In the genomic region with DNA sequence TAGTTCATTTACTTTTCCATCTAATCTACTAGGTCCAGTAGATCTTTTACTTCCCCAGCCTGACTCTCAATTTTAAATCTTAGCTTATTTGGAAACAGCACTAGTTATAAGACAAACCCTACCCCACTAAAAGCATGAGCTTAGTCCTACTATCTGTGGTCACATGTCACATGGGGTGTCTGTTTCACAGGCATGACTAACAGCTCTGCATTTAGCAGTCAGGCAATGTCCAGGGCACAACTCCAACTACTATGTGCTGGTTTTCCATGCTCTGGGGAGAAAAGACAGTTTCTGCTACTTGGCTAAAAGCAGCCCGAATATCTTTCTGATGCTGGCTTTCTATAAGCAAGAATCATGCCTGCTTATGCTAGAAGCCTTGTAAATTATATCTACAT, we compare ENCODE assay signal across 13 mouse cellular contexts. TPM values are rescaled to one million over a fixed set of nuclear protein-coding genes. Genes with fewer than 3 reads are reported as not detected.
DNase-seq lines count a peak whose midpoint lies in the region; ATAC-seq and TF ChIP-seq lines count a peak whose summit lies in the region.
"Had no signal": no experiment of that assay in that cellular context is flagged by ENCODE, and none has a peak within 500 bp of the region (broad histone marks: within the 10 kb centered on the region; RNA-seq: fewer than 3 reads in every experiment).

No protein-coding gene starts in this region.

- H3K4me1 ChIP-seq in hindbrain, postnatal 0 days (ENCODE audit: insufficient read depth, low read length) = no peaks in the 10 kb centered on the region
- H3K4me1 ChIP-seq in hindbrain, embryonic 12.5 days = no peaks in the 10 kb centered on the region
- no peaks in the 10 kb centered on the region for H3K4me1 ChIP-seq in hindbrain, embryonic 11.5 days (replicated peaks; ENCODE audit: control insufficient read depth, insufficient read depth, low read length)
- peaks cover 2% of the 10 kb centered on the region; the same call in 1 of the 2 replicates for H3K4me1 ChIP-seq in midbrain, embryonic 16.5 days (ENCODE audit: control insufficient read depth, insufficient read depth, low read length)
- H3K4me1 ChIP-seq: embryonic facial prominence, embryonic 12.5 days had no signal

- intact Hi-C loops in left cerebral cortex, postnatal 14 days (cut with DNase I) = loop anchor here (5.0 kb wide), 1 partner anchor 42 kb away; a partner anchor contains a TSS

- no peaks in the 10 kb centered on the region for H3K9me3 ChIP-seq in hindbrain, postnatal 0 days (ENCODE audit: low read length)
- no peaks in the 10 kb centered on the region for H3K9me3 ChIP-seq in hindbrain, embryonic 12.5 days (replicated peaks)
- H3K9me3 ChIP-seq in hindbrain, embryonic 11.5 days (ENCODE audit: control insufficient read depth, low read length) = no peaks in the 10 kb centered on the region
- no peaks in the 10 kb centered on the region for H3K9me3 ChIP-seq in midbrain, embryonic 16.5 days (replicated peaks; ENCODE audit: control insufficient read depth, low read length, poor library complexity, severe bottlenecking)
- H3K9me3 ChIP-seq: embryonic facial prominence, embryonic 12.5 days; G1E; hindbrain, embryonic 13.5 days; liver, embryonic 15.5 days had no signal

- H3K36me3 ChIP-seq in hindbrain, postnatal 0 days (ENCODE audit: insufficient read depth, low read length) = no peaks in the 10 kb centered on the region; the same call in 1 of the 2 replicates
- peaks cover 25% of the 10 kb centered on the region for H3K36me3 ChIP-seq in hindbrain, embryonic 12.5 days
- peaks cover under 1% of the 10 kb centered on the region; the same call in 1 of the 2 replicates for H3K36me3 ChIP-seq in hindbrain, embryonic 11.5 days (ENCODE audit: control insufficient read depth, insufficient read depth, low read length)
- peaks cover 6% of the 10 kb centered on the region for H3K36me3 ChIP-seq in midbrain, embryonic 16.5 days (ENCODE audit: control insufficient read depth, insufficient read depth, low read length)

- H3K27me3 ChIP-seq in hindbrain, postnatal 0 days (ENCODE audit: insufficient read depth, low read length) = no peaks in the 10 kb centered on the region
- H3K27me3 ChIP-seq in hindbrain, embryonic 12.5 days = no peaks in the 10 kb centered on the region
- H3K27me3 ChIP-seq in hindbrain, embryonic 11.5 days (ENCODE audit: control insufficient read depth, insufficient read depth, low read length) = no peaks in the 10 kb centered on the region
- no peaks in the 10 kb centered on the region for H3K27me3 ChIP-seq in midbrain, embryonic 16.5 days (ENCODE audit: control insufficient read depth, insufficient read depth, low read depth, low read length)
- H3K27me3 ChIP-seq: embryonic facial prominence, embryonic 12.5 days; hindbrain, embryonic 13.5 days; liver, embryonic 15.5 days had no signal

- no peak overlapping the region for H3K27ac ChIP-seq in hindbrain, postnatal 0 days
- H3K27ac ChIP-seq in hindbrain, embryonic 12.5 days = no peak overlapping the region; the same call in 1 of the 2 replicates
- no peak overlapping the region for H3K27ac ChIP-seq in hindbrain, embryonic 11.5 days (ENCODE audit: low read depth, low read length)
- H3K27ac ChIP-seq in midbrain, embryonic 16.5 days (ENCODE audit: low read length) = no peak overlapping the region
- H3K27ac ChIP-seq: embryonic facial prominence, embryonic 12.5 days; hindbrain, embryonic 13.5 days; liver, embryonic 15.5 days had no signal

- H3K9ac ChIP-seq in hindbrain, postnatal 0 days (replicated peaks; ENCODE audit: low read length) = no peak overlapping the region
- no peak overlapping the region for H3K9ac ChIP-seq in hindbrain, embryonic 12.5 days
- H3K9ac ChIP-seq in hindbrain, embryonic 11.5 days (ENCODE audit: low read depth, low read length) = no peak overlapping the region
- no peak overlapping the region for H3K9ac ChIP-seq in midbrain, embryonic 16.5 days (ENCODE audit: low read depth, low read length)
- H3K9ac ChIP-seq: embryonic facial prominence, embryonic 12.5 days; liver, embryonic 15.5 days had no signal

- ATAC-seq in hindbrain, postnatal 0 days = no peak
- ATAC-seq in hindbrain, embryonic 12.5 days (ENCODE audit: low FRiP score) = no peak
- ATAC-seq in hindbrain, embryonic 11.5 days (ENCODE audit: low FRiP score) = no peak
- ATAC-seq in midbrain, embryonic 16.5 days = no peak

- H3K4me3 ChIP-seq in hindbrain, postnatal 0 days (ENCODE audit: low read length) = no peak overlapping the region
- H3K4me3 ChIP-seq in hindbrain, embryonic 12.5 days = no peak overlapping the region
- H3K4me3 ChIP-seq in hindbrain, embryonic 11.5 days (ENCODE audit: low read depth, low read length) = no peak overlapping the region
- H3K4me3 ChIP-seq in midbrain, embryonic 16.5 days (ENCODE audit: low read depth, low read length) = no peak overlapping the region
- H3K4me3 ChIP-seq: embryonic facial prominence, embryonic 12.5 days; hindbrain, embryonic 13.5 days; liver, embryonic 15.5 days had no signal

- TF ChIP-seq CTCF in hindbrain, postnatal 0 days (IDR thresholded peaks at IDR 0.05; ENCODE audit: low read depth) = no peak

- peak; percentile 39 for DNase-seq in hindbrain, postnatal 0 days (ENCODE audit: low spot score)
- peak; percentile 70 for DNase-seq in Muller cell, postnatal 12 days (ENCODE audit: inconsistent ontology term)
- peak; percentile 65 for DNase-seq in gastrocnemius, postnatal 25 days
- peak; percentile 59 to 73 for DNase-seq in left cerebral cortex, postnatal 14 days (ENCODE audit: low spot score in 2 of 2)
- no peak for DNase-seq in spleen, postnatal 4 days (ENCODE audit: low spot score in 2 of 2)
- DNase-seq in hindbrain, embryonic 11.5 days (ENCODE audit: low spot score) = no peak
- DNase-seq: thymus, adult 2 months had no signal

- WGBS in hindbrain, postnatal 0 days = 61% methylated on average over 1 of the region's 1 CpGs
- WGBS in hindbrain, embryonic 12.5 days = 97% methylated on average over 1 of the region's 1 CpGs
- WGBS in hindbrain, embryonic 11.5 days = 89% methylated on average over 1 of the region's 1 CpGs
- WGBS in midbrain, embryonic 16.5 days = 91% methylated on average over 1 of the region's 1 CpGs

- no peak overlapping the region for H3K4me2 ChIP-seq in hindbrain, postnatal 0 days (ENCODE audit: low read depth, low read length)
- no peak overlapping the region for H3K4me2 ChIP-seq in hindbrain, embryonic 12.5 days (replicated peaks)
- no peak overlapping the region for H3K4me2 ChIP-seq in hindbrain, embryonic 11.5 days (replicated peaks; ENCODE audit: low read depth, low read length)
- H3K4me2 ChIP-seq in midbrain, embryonic 16.5 days (ENCODE audit: low read length) = no peak overlapping the region
- H3K4me2 ChIP-seq: embryonic facial prominence, embryonic 12.5 days; hindbrain, embryonic 13.5 days; liver, embryonic 15.5 days had no signal

RNA-seq across cellular contexts. Expression of a gene that starts 30.2 kb away (rescaled TPM):
- 53.9 and 60.7 TPM in 2 replicates for total RNA-seq in hindbrain, postnatal 0 days (2014; rRNA removed)
- 6.5 and 7.4 TPM in 2 replicates for polyA plus RNA-seq in hindbrain, postnatal 0 days (2015; fragmentation: Nextera tagmentation; extraction: Ambion mirVana)
- 5.4 and 6.1 TPM in 2 replicates for polyA plus RNA-seq in hindbrain, embryonic 12.5 days (2016; fragmentation: Nextera tagmentation; extraction: Ambion mirVana)
- under 1 TPM; 0.05 to 0.08 TPM for total RNA-seq in gastrocnemius, postnatal 25 days (2021)
- 100 to 1,000 TPM; 223 to 244 TPM for total RNA-seq in left cerebral cortex, postnatal 14 days (2021)
- 3.9 and 4.4 TPM in 2 replicates for polyA plus RNA-seq in hindbrain, embryonic 11.5 days (2014; fragmentation: Nextera tagmentation; extraction: Ambion mirVana)
- 8.6 and 10.1 TPM in 2 replicates for polyA plus RNA-seq in midbrain, embryonic 16.5 days (2015; fragmentation: Nextera tagmentation; extraction: Ambion mirVana)

RNA-seq across cellular contexts. Expression of a gene that starts 43.4 kb away (rescaled TPM):
- 127 and 129 TPM in 2 replicates for total RNA-seq in hindbrain, postnatal 0 days (2014; rRNA removed)
- 70.2 and 76.3 TPM in 2 replicates for polyA plus RNA-seq in hindbrain, postnatal 0 days (2015; fragmentation: Nextera tagmentation; extraction: Ambion mirVana)
- 74.7 and 80.4 TPM in 2 replicates for polyA plus RNA-seq in hindbrain, embryonic 12.5 days (2016; fragmentation: Nextera tagmentation; extraction: Ambion mirVana)
- 100 to 1,000 TPM; 169 to 183 TPM for total RNA-seq in gastrocnemius, postnatal 25 days (2021)
- 100 to 1,000 TPM; 122 to 125 TPM for total RNA-seq in left cerebral cortex, postnatal 14 days (2021)
- polyA plus RNA-seq in hindbrain, embryonic 11.5 days (2014; fragmentation: Nextera tagmentation; extraction: Ambion mirVana) = 51.0 and 52.0 TPM in 2 replicates
- 67.9 and 79.5 TPM in 2 replicates for polyA plus RNA-seq in midbrain, embryonic 16.5 days (2015; fragmentation: Nextera tagmentation; extraction: Ambion mirVana)

Comparison
In these comparisons a context has a peak if more than half of its experiments do, and no peak if none do; other contexts are left out.
1. DNase-seq: peak in hindbrain, postnatal 0 days (single experiment), Muller cell, postnatal 12 days (single experiment), gastrocnemius, postnatal 25 days (single experiment) and left cerebral cortex, postnatal 14 days (2 of 2); none in spleen, postnatal 4 days (0 of 2) and hindbrain, embryonic 11.5 days (single experiment).